Mouse (Mus musculus) lung, embryonic 14.5 days (tissue): ENCODE measurements at regions not wholly inside any gene's neighbourhood (a gene's known extent, or its start where the extent isn't known, plus 50 kb on each side); places are given as distances from the start of the nearest gene placed in this dataset.

ENCODE experiments used
- ATAC-seq: fragments of 200-750 bp; cut with Nextera tagmentation; 2 replicates; pipeline ENCODE4 v1.8.0; 2017; ENCODE audit warnings: mild to moderate bottlenecking, moderate TSS enrichment, moderate library complexity; ENCODE audit not compliant: insufficient read depth
- DNase-seq: peaks from one replicate; pipeline ENCODE4 v3.0.0-alpha.2; 2015
- H3K27ac ChIP-seq: fragments of 300-500 bp; sonication (generic); 2 replicates; pipeline ENCODE4 v1.5.1; 2014; ENCODE audit warnings: low read depth, mild to moderate bottlenecking, moderate library complexity
- H3K27me3 ChIP-seq: fragments of 300-500 bp; sonication (generic); 2 replicates; pipeline ENCODE4 v1.6.1; 2014; ENCODE audit warnings: low read length, control low read depth; ENCODE audit not compliant: insufficient read depth
- H3K36me3 ChIP-seq: fragments of 300-500 bp; sonication (generic); 2 replicates; pipeline ENCODE4 v1.6.1; 2014; ENCODE audit warnings: control low read depth; ENCODE audit not compliant: insufficient read depth
- H3K4me1 ChIP-seq: fragments of 300-500 bp; sonication (generic); 2 replicates; pipeline ENCODE4 v1.6.1; 2014; ENCODE audit warnings: antibody characterized with exemption, control low read depth; ENCODE audit not compliant: insufficient read depth
- H3K4me2 ChIP-seq: fragments of 300-500 bp; sonication (generic); 2 replicates; pipeline ENCODE4 v1.6.1; 2014; ENCODE audit warnings: mild to moderate bottlenecking
- H3K4me3 ChIP-seq: fragments of 300-500 bp; sonication (generic); 2 replicates; pipeline ENCODE4 v1.5.1; 2014; ENCODE audit warnings: low read depth, low read length
- H3K9ac ChIP-seq: fragments of 300-500 bp; sonication (generic); 2 replicates; pipeline ENCODE4 v1.6.1; 2014
- H3K9me3 ChIP-seq: fragments of 300-500 bp; sonication (generic); 2 replicates; pipeline ENCODE4 v1.6.1; 2016; ENCODE audit warnings: low read depth, low read length, control low read depth
- CTCF ChIP-seq: IDR thresholded peaks from 2 replicates; pipeline ENCODE4 v1.5.1; 2016; ENCODE audit warnings: antibody characterized with exemption, low read depth
- WGBS: fragments of 180-500 bp; shearing (Covaris S2); extraction: QIAGEN DNeasy Blood & Tissue Kit; methylation state at CpG from one replicate; pipeline ENCODE4 v1.1.7; 2014; 5-methylcytosine and 5-hydroxymethylcytosine counted together

DNA sequence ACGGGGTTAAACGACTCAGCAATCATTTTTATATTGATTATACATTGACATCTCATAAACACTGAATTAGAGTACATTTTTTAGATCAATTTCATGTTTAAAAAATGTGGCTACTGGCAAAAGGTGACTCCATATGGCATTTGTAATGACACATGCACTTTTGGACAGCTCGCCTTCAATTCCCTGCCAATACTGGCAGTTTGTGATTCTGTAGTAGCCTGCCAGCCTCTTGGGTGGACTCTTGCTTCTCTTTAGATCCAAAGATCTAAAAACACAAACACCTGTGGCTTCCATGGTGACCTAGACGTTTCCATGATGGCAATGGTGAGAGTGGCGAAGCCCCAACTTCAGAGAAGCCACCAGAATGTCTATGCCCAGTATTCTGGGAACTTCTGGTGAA is 83.1 kb upstream of the Pcdh8 start:
- TF ChIP-seq CTCF = no peak
- H3K4me3 ChIP-seq = no peak overlapping the region
- no peak overlapping the region for H3K9ac ChIP-seq
- DNase-seq (no peak), ATAC-seq (no peak)
- no peaks in the 10 kb centered on the region for H3K4me1 ChIP-seq
- 79% methylated on average over 5 of the region's 5 CpGs for WGBS
- no peaks in the 10 kb centered on the region for H3K27me3 ChIP-seq
- H3K4me2 ChIP-seq = no peak overlapping the region
- H3K27ac ChIP-seq = no peak overlapping the region
- H3K36me3 ChIP-seq = no peaks in the 10 kb centered on the region
- no peaks in the 10 kb centered on the region for H3K9me3 ChIP-seq

DNA sequence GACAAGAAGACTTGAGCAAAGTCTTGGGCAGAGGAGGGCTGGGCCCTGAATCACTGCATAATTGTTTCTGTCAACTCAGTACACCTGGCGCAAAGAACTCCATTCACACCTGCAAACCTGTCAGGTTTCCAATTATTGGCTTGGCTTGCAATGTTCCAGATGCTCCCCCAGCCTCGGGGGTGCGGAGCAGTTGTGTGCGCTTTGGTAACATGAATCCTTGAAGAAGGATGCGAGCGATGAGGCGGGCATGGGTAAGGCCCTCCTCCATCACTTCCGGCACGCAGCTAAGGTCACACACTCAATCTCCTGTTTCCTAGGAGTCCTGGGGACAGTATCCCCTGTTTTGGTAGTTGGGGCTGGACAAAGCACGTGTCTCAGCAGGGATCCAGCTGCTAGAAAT is 81.6 kb upstream of the Pcdh8 start:
- WGBS = 75% methylated on average over 10 of the region's 10 CpGs
- DNase-seq (no peak), ATAC-seq (no peak)
- H3K4me2 ChIP-seq = no peak overlapping the region
- no peaks in the 10 kb centered on the region for H3K36me3 ChIP-seq
- TF ChIP-seq CTCF = no peak
- H3K4me3 ChIP-seq = no peak overlapping the region
- H3K9ac ChIP-seq = no peak overlapping the region
- no peak overlapping the region for H3K27ac ChIP-seq
- H3K4me1 ChIP-seq = no peaks in the 10 kb centered on the region
- H3K9me3 ChIP-seq = no peaks in the 10 kb centered on the region
- H3K27me3 ChIP-seq = no peaks in the 10 kb centered on the region

GRCm38 (mm10) chr14:79851795-79852194 is 80.7 kb upstream of the Pcdh8 start:
- H3K4me2 ChIP-seq = no peak overlapping the region
- no peaks in the 10 kb centered on the region for H3K4me1 ChIP-seq
- H3K36me3 ChIP-seq = no peaks in the 10 kb centered on the region
- no peak for TF ChIP-seq CTCF
- H3K27ac ChIP-seq = no peak overlapping the region
- H3K4me3 ChIP-seq = no peak overlapping the region
- WGBS = 79% methylated on average over 7 of the region's 7 CpGs
- H3K9me3 ChIP-seq = no peaks in the 10 kb centered on the region
- no peak overlapping the region for H3K9ac ChIP-seq
- ATAC-seq (no peak), DNase-seq (no peak)
- no peaks in the 10 kb centered on the region for H3K27me3 ChIP-seq

DNA sequence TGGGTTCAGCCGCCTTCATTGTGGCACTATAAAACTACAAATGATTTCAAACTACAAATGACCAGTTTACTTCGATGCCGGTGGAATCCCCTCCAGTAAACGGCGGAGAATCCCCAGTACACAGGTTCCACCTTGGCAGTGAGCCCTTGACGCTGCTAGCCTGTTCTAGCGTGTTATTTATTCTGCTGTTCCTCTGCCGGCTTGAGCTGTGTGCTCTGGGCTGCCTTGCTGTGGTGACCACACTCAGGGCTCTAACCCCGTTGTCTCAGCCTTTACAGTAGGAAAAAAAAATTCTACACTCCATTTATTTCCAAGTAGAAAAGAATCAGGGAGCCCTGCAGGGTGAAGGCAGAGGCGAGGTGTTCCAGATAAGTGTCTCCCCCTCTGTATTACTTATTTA is 80.1 kb upstream of the Pcdh8 start:
- H3K27me3 ChIP-seq = no peaks in the 10 kb centered on the region
- ATAC-seq = no peak

GRCm38 (mm10) chr14:79849617-79850435 is 78.7 kb upstream of the Pcdh8 start:
- Histone ChIP-seq H3K9ac (no peak overlapping the region), H3K4me2 (no peak overlapping the region), H3K4me1 (no peaks in the 10 kb centered on the region), H3K27me3 (no peaks in the 10 kb centered on the region), H3K4me3 (no peak overlapping the region), H3K9me3 (no peaks in the 10 kb centered on the region), H3K27ac (no peak overlapping the region), H3K36me3 (no peaks in the 10 kb centered on the region)
- WGBS = 74% methylated on average over 8 of the region's 8 CpGs
- DNase-seq = no peak
- ATAC-seq = no peak
- no peak for TF ChIP-seq CTCF

More for the DNA sequence above, 80.1 kb upstream of the Pcdh8 start:
- no peak overlapping the region for H3K9ac ChIP-seq
- TF ChIP-seq CTCF = no peak
- no peaks in the 10 kb centered on the region for H3K36me3 ChIP-seq
- H3K27ac ChIP-seq = no peak overlapping the region
- WGBS = 63% methylated on average over 10 of the region's 10 CpGs
- no peak for DNase-seq
- H3K4me2 ChIP-seq = no peak overlapping the region
- no peak overlapping the region for H3K4me3 ChIP-seq
- H3K4me1 ChIP-seq = no peaks in the 10 kb centered on the region
- H3K9me3 ChIP-seq = no peaks in the 10 kb centered on the region

- DNase-seq = no peak
- ATAC-seq = no peak
- 72% methylated on average over 4 of the region's 4 CpGs for WGBS
- Histone ChIP-seq H3K4me3 (no peak overlapping the region), H3K4me1 (no peaks in the 10 kb centered on the region), H3K27me3 (no peaks in the 10 kb centered on the region), H3K27ac (no peak overlapping the region), H3K9ac (no peak overlapping the region), H3K4me2 (no peak overlapping the region), H3K36me3 (no peaks in the 10 kb centered on the region), H3K9me3 (no peaks in the 10 kb centered on the region)
- no peak for TF ChIP-seq CTCF
These were observed 77.0 kb upstream of the Pcdh8 start for GRCm38 (mm10) chr14:79848116-79848515.

DNA sequence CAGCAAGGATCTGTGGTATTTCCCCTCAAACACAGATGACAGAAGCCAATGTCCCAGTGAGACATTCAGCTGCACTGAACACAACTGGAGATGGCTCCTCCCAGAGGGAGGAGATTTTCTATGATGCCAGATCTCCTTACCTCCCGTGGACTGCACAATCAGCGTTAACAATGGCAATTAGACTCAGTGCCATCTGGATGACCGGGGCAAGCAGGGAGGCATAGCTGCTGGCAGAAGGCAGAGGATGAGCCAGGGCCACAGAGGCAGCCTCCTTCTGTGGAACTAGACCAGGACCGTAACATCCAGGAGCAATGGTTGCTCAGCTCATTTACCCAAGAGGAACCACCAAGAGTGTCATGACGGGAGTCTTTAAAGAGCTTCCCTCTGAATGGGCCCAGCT is 73.2 kb upstream of the Pcdh8 start:
- no peak overlapping the region for H3K9ac ChIP-seq
- no peak for DNase-seq
- H3K27ac ChIP-seq = no peak overlapping the region
- TF ChIP-seq CTCF = no peak
- no peaks in the 10 kb centered on the region for H3K36me3 ChIP-seq
- no peaks in the 10 kb centered on the region for H3K4me1 ChIP-seq
- no peaks in the 10 kb centered on the region for H3K27me3 ChIP-seq
- H3K4me3 ChIP-seq = no peak overlapping the region
- H3K4me2 ChIP-seq = no peak overlapping the region
- no peak for ATAC-seq
- 85% methylated on average over 5 of the region's 5 CpGs for WGBS
- H3K9me3 ChIP-seq = no peaks in the 10 kb centered on the region
